Mouse (Mus musculus): Measurements from ENCODE around the gene Mtch2. TPM values are rescaled to one million over a fixed set of nuclear protein-coding genes. Genes with fewer than 3 reads are reported as not detected.
"Not testable (repeated sequence)": the region's sequence is repeated elsewhere in the genome, so short reads cannot be mapped to it uniquely, and the experiment has no call there.

Gene Mtch2
- polyA plus RNA-seq, 1 experiment from 2014 or later: 252 TPM

DNA sequence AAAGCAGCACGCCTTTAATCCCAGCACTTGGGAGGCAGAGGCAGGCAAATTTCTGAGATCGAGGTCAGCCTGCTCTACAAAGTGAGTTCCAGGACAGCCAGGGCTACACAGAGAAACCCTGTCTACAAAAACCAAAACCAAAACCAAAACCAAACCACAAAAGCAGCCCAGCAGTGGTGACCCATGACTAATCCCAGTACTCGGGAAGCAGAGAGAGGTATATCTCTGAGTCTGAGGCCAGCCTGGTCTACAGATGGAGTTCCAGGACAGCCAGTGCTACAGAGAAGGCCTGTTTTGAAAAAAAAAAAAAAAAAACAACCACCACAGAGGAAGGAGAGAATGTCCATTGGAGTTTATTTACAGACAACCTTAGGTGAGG is 47.3 kb downstream of the Mtch2 start:
- WGBS: 83% methylated on average over 3 of the region's 3 CpGs
- DNase-seq (ENCODE audit: low spot score); H3K9me3 ChIP-seq; H3K27me3 ChIP-seq (ENCODE audit: insufficient read depth, poor library complexity, severe bottlenecking); H3K4me3 ChIP-seq: not testable (repeated sequence)
- Histone ChIP-seq H3K36me3 (peaks cover 71% of the 10 kb centered on the region), H3K27ac (0 out of 2 replicates have a peak overlapping the region, but pooled peaks have one; percentile 60), H3K4me1 (peaks cover 28% of the 10 kb centered on the region)

DNA sequence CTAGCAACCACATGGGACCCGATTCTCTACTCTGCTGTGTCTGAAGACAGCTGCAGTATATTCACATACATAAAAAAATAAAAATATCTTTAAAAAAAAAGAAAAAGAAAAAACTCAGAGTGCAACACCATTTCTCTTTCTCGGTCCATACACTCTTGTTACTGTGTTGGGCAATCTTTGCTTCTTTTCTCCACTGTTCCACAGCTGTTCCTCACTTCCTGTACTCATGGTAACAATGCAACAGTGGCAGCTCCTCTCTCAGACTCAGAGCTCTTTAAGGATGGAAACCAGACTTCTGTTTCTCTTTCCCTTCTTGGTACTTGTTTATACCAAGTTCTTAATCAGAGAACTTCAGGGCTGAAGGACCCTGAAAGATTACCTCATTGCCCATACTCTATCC is 56.4 kb downstream of the Mtch2 start:
- H3K27ac ChIP-seq: peak overlapping the region; percentile 96
- DNase-seq (ENCODE audit: low spot score): no peak
- peaks cover 18% of the 10 kb centered on the region for H3K4me1 ChIP-seq
- H3K9me3 ChIP-seq: no peaks in the 10 kb centered on the region
- peaks cover 62% of the 10 kb centered on the region for H3K36me3 ChIP-seq
- no peaks in the 10 kb centered on the region for H3K27me3 ChIP-seq (ENCODE audit: insufficient read depth, poor library complexity, severe bottlenecking)
- H3K4me3 ChIP-seq: peak overlapping the region; percentile 81
- WGBS: 78% methylated on average over 2 of the region's 2 CpGs

DNA sequence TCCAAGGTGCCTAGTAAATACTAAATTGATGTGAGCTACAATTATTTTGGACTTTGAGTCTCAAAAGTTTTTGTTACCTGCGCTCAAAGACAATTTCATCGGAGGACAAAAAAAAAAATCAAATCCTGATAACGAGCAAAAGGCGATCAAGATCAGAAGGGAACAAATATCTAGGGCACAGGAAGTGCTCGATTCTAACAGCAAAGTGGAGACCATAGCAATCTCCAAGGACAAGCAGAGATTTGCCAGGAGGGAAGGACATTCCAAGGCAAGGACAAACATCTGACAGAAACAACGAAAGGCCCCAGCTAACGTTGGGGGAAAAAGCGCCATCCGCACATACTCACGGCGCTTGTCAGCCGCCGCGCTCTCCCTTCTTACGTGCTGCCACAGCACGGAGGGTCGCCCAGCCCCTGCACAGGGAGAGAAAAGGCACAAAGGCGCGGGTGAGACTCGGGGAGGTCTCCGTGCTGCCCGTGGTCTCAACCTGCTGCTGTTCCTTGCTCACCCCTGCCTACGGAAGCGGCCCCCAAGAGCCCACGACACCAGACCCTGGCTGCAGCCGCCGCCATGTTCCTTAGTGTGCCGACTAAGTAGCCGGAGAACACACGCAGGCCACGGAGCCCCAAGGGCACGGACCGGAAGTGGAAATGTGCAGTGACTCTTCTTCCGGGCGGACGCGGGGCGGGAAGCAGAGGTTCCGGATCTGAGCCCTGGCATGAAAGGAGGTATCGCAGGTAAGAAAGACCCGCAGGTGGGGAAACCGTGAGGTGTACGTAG is 57.3 kb downstream of the Mtch2 start, which contains the start of the genes Kbtbd4 and Ndufs3:
Gene Kbtbd4, plus strand, starts transcription at position 665 of the 780 bp plus-strand sequence.
Gene Ndufs3, minus strand, starts transcription at position 752 of the 780 bp plus-strand sequence.
- WGBS: under 1% methylated on average over 43 of the region's 43 CpGs
- Histone ChIP-seq H3K4me1 (peaks cover 18% of the 10 kb centered on the region), H3K27me3 (ENCODE audit: insufficient read depth, poor library complexity, severe bottlenecking) (no peaks in the 10 kb centered on the region), H3K27ac (peak within 1 kb of the TSS; percentile 96), H3K9me3 (no peaks in the 10 kb centered on the region), H3K36me3 (peaks cover 62% of the 10 kb centered on the region), H3K4me3 (peak within 1 kb of the TSS; percentile 81)
- DNase-seq (ENCODE audit: low spot score): peak; percentile 95

DNA sequence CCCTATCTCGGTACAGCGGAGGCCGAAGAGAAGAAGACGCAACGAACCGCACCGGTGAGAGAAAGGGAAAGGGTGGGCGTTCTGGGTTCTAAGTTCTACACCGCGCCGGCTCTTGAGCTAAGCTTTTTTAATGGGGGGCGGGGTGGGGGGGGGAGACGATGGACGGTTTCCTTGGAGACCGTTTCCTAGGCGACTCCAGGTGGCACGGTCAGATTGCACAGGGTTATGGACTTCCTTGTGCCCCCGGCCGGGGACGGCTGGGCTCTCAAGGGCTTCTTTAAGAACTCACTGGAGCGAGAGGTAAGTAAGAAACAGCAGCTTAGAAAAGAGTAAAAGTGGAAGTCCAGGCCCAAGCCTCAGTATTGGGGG is 57.9 kb downstream of the Mtch2 start:
- no peaks in the 10 kb centered on the region for H3K27me3 ChIP-seq (ENCODE audit: insufficient read depth, poor library complexity, severe bottlenecking)
- peak overlapping the region; percentile 96 for H3K27ac ChIP-seq
- H3K4me3 ChIP-seq: peak overlapping the region; percentile 81
- H3K36me3 ChIP-seq: peaks cover 62% of the 10 kb centered on the region
- no peak for DNase-seq (ENCODE audit: low spot score)
- peaks cover 18% of the 10 kb centered on the region for H3K4me1 ChIP-seq
- no peaks in the 10 kb centered on the region for H3K9me3 ChIP-seq
- WGBS: under 1% methylated on average over 21 of the region's 21 CpGs

DNA sequence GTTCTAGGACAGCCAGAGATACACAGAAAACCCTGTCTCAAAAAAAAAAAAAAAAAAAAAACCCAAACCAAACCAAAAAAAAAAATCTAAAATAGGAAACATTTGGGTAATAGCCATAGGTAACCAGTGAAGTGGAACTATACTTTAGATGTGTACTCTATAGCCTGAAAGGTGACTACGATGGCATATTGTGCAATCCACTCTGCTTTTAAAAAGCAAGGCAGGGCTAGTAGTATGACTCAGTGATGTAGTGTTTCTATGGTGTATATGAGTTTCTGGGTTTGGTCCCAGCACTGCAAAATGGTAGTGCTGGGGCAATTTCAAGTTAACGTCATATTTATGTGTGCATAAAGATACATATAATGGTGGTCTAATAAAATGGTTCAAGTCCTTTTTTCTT is 59.8 kb downstream of the Mtch2 start:
- DNase-seq (ENCODE audit: low spot score): no peak
- H3K4me3 ChIP-seq: no peak overlapping the region
- peaks cover 64% of the 10 kb centered on the region for H3K36me3 ChIP-seq
- H3K27me3 ChIP-seq (ENCODE audit: insufficient read depth, poor library complexity, severe bottlenecking): no peaks in the 10 kb centered on the region
- no peak overlapping the region for H3K27ac ChIP-seq
- no peaks in the 10 kb centered on the region for H3K9me3 ChIP-seq
- WGBS: 93% methylated on average over 2 of the region's 2 CpGs
- H3K4me1 ChIP-seq: peaks cover 18% of the 10 kb centered on the region

DNA sequence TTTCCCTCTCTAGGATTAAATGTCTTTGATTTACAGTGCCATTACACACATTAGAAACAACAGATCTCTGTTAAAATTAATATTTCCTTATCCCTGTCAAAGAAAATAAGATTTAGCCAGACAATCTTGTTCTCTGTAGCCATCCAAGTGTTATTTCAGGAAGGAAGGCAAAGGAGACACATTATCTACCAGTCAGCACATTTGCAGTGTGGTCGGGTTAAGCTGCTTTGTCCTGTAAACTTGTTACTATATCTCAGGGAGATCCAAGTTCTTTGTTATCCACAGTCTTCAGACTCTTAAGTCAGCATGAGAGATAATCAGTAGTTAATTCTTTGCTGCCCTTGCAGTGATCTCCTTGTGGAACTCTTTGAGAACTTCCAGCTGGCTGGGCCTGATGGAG is 63.9 kb downstream of the Mtch2 start:
- no peaks in the 10 kb centered on the region for H3K9me3 ChIP-seq
- no peak overlapping the region for H3K27ac ChIP-seq
- DNase-seq (ENCODE audit: low spot score): no peak
- H3K4me3 ChIP-seq: no peak overlapping the region
- peaks cover 13% of the 10 kb centered on the region for H3K4me1 ChIP-seq
- H3K36me3 ChIP-seq: peaks cover 80% of the 10 kb centered on the region
- H3K27me3 ChIP-seq (ENCODE audit: insufficient read depth, poor library complexity, severe bottlenecking): no peaks in the 10 kb centered on the region
- 67% methylated on average over 1 of the region's 1 CpGs for WGBS

DNA sequence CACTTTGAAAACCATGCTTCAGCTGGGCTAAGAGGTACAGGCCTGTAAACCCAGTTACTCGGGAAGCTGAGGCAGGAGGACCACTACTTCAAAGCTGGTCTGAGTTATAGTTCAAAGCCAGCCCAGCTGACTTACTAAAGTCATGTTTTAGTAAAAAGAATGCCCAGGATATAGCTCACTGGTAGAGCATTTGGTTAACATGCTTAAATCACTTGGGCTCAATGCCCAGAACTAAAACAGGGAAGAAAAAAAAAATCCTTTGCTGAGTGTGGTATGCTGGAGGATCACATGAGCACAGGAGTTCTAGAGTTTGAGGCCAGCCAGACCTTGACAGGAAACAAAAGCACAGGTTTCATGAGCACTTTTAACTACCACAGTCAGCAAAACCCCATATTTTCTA is 64.7 kb downstream of the Mtch2 start:
- no peaks in the 10 kb centered on the region for H3K9me3 ChIP-seq
- H3K27me3 ChIP-seq (ENCODE audit: insufficient read depth, poor library complexity, severe bottlenecking): no peaks in the 10 kb centered on the region
- no peak overlapping the region for H3K27ac ChIP-seq
- DNase-seq (ENCODE audit: low spot score): no peak
- WGBS: 82% methylated on average over 1 of the region's 1 CpGs
- no peak overlapping the region for H3K4me3 ChIP-seq
- peaks cover 78% of the 10 kb centered on the region for H3K36me3 ChIP-seq
- H3K4me1 ChIP-seq: peaks cover 18% of the 10 kb centered on the region

DNA sequence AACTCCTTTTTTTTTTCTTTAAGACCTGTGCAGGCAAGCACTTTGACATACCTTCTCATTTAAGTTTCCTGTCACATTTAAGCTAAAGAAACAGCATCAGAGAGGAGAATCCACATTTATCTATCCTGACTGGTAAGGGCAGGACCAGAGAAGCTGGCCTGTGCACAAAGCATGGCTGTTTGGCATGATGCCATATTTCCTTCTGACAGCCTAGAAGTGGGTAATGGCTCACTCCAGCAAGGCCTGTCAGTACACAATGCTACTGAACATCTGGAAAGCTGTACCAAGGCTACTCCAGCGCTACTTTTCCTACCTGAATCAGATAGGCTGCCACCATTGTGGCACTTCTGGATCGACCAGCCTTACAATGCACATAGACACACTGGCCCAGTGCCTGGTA is 66.7 kb downstream of the Mtch2 start:
- H3K4me1 ChIP-seq: peaks cover 33% of the 10 kb centered on the region
- no peaks in the 10 kb centered on the region for H3K27me3 ChIP-seq (ENCODE audit: insufficient read depth, poor library complexity, severe bottlenecking)
- WGBS: 85% methylated on average over 2 of the region's 2 CpGs
- no peak for DNase-seq (ENCODE audit: low spot score)
- no peak overlapping the region for H3K4me3 ChIP-seq
- H3K36me3 ChIP-seq: peaks cover 60% of the 10 kb centered on the region
- H3K27ac ChIP-seq: no peak overlapping the region
- no peaks in the 10 kb centered on the region for H3K9me3 ChIP-seq

DNA sequence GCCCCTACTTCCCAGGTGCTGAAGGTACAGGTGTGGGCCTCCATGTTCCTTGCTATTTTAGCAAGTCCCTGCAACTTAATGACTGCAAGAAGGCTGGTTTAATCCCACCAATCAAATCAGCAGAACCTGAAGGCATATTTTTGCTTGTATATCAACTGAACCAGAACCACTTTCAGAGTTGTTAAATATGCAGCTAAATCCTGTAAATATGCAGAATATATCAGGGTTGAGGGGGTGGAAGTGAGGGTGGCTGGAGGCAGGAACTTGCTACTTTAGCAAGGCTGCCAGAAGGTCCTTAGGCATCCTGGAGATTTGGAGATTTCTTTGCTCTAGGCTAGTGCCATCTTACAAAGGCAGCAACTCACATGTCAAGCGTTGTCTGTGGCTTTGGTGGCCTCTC is 68.6 kb downstream of the Mtch2 start:
- no peaks in the 10 kb centered on the region for H3K9me3 ChIP-seq
- no peaks in the 10 kb centered on the region for H3K27me3 ChIP-seq (ENCODE audit: insufficient read depth, poor library complexity, severe bottlenecking)
- DNase-seq (ENCODE audit: low spot score): no peak
- peaks cover 33% of the 10 kb centered on the region for H3K4me1 ChIP-seq
- WGBS: 91% methylated on average over 1 of the region's 1 CpGs
- H3K27ac ChIP-seq: no peak overlapping the region
- peaks cover 42% of the 10 kb centered on the region for H3K36me3 ChIP-seq
- 0 out of 2 replicates have a peak overlapping the region, but pooled peaks have one; percentile 88 for H3K4me3 ChIP-seq

Other genes starting within 250 kb of the Mtch2 start
- 45.3 and 49.2 TPM in 2 replicates for gene Nup160, start 169.9 kb upstream of the Mtch2 start, polyA plus RNA-seq (2016; fragmentation: Nextera tagmentation; extraction: Ambion mirVana)
- 71.3 and 81.8 TPM in 2 replicates for gene Fnbp4, start 101.8 kb upstream of the Mtch2 start, polyA plus RNA-seq (2016; fragmentation: Nextera tagmentation; extraction: Ambion mirVana)
- gene Agbl2, start 64.4 kb upstream of the Mtch2 start, polyA plus RNA-seq (2016; fragmentation: Nextera tagmentation; extraction: Ambion mirVana): 0.51 and 0.92 TPM in 2 replicates
- 8.6 and 11.1 TPM in 2 replicates for gene C1qtnf4, start 38.7 kb downstream of the Mtch2 start, polyA plus RNA-seq (2016; fragmentation: Nextera tagmentation; extraction: Ambion mirVana)
- gene Kbtbd4, start 57.6 kb downstream of the Mtch2 start, polyA plus RNA-seq (2016; fragmentation: Nextera tagmentation; extraction: Ambion mirVana): 33.2 and 42.2 TPM in 2 replicates
- 276 and 329 TPM in 2 replicates for gene Ndufs3, start 57.7 kb downstream of the Mtch2 start, polyA plus RNA-seq (2016; fragmentation: Nextera tagmentation; extraction: Ambion mirVana)
- gene Celf1, start 93.2 kb downstream of the Mtch2 start, polyA plus RNA-seq (2016; fragmentation: Nextera tagmentation; extraction: Ambion mirVana): 128 and 155 TPM in 2 replicates
- 6.6 and 13.8 TPM in 2 replicates for gene Rapsn, start 188.5 kb downstream of the Mtch2 start, polyA plus RNA-seq (2016; fragmentation: Nextera tagmentation; extraction: Ambion mirVana)
- 315 and 334 TPM in 2 replicates for gene Psmc3, start 206.9 kb downstream of the Mtch2 start, polyA plus RNA-seq (2016; fragmentation: Nextera tagmentation; extraction: Ambion mirVana)
- gene Slc39a13, start 223.3 kb downstream of the Mtch2 start, polyA plus RNA-seq (2016; fragmentation: Nextera tagmentation; extraction: Ambion mirVana): 32.6 and 37.5 TPM in 2 replicates
- gene Spi1, start 235.2 kb downstream of the Mtch2 start, polyA plus RNA-seq (2016; fragmentation: Nextera tagmentation; extraction: Ambion mirVana): 0.99 and 4.1 TPM in 2 replicates